Mouse (Mus musculus): ENCODE results near the gene D930048N14Rik.
"Not testable (repeated sequence)": the region's sequence is repeated elsewhere in the genome, so short reads cannot be mapped to it uniquely, and the experiment has no call there.

The D930048N14Rik gene

GRCm38 (mm10) chr11:51653736-51654135, 3.0 kb downstream of the D930048N14Rik start:
- DNase-seq (ENCODE audit: low spot score) = no peak

GRCm38 (mm10) chr11:51654891-51655290, 4.1 kb downstream of the D930048N14Rik start:
- no peak for DNase-seq (ENCODE audit: low spot score)

- DNase-seq (ENCODE audit: low spot score) = peak; percentile 15
These were observed 6.2 kb downstream of the D930048N14Rik start for GRCm38 (mm10) chr11:51656798-51657521.

GRCm38 (mm10) chr11:51658291-51658690, 7.5 kb downstream of the D930048N14Rik start:
- DNase-seq (ENCODE audit: low spot score) = no peak

DNA sequence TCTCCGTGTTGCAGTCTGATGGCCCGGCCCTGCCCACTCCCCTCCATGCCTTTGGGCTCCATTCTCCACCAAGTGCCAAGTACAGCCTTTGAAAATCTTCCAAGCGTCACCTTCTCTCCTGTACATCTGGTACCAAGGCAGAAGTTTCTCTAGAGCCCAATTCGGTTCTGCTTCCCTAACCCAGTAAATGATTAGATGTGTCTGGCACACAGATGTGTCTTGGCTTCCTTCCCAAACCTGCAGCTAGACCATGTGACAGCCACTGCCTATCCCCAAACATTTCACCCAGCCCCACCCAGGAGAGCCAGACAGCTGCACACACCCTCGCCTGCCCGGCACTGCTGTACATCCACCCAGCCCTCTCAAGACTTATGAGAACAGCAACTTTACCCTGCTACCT, 8.0 kb downstream of the D930048N14Rik start:
- DNase-seq (ENCODE audit: low spot score) = no peak

DNA sequence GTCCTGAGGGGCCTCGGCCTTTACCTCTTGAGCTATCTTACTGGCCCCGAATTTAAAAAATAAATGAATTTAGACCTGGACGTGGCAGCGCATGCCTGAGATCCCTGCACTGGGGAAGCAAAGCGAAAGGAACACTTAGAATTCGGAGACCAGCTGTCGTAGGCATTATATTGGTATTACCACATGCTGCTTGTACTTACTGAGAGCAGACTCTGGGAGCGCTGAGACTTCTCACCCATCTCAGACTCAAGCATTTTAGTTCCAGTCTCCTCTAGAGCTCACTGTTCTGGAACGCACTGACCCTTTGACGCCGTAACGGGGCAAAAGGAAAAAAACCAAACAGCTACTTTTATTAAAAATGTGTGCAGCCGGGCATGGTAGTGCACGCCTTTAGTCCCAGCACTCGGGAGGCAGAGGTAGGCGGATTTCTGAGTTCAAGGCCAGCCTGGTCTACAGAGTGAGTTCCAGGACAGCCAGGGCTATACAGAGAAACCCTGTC, 11.2 kb downstream of the D930048N14Rik start:
- DNase-seq (ENCODE audit: low spot score) = no peak

GRCm38 (mm10) chr11:51662632-51663031, 11.9 kb downstream of the D930048N14Rik start:
- DNase-seq (ENCODE audit: low spot score) = no peak

GRCm38 (mm10) chr11:51664747-51665146, 14.0 kb downstream of the D930048N14Rik start:
- not testable (repeated sequence) for DNase-seq (ENCODE audit: low spot score)

DNA sequence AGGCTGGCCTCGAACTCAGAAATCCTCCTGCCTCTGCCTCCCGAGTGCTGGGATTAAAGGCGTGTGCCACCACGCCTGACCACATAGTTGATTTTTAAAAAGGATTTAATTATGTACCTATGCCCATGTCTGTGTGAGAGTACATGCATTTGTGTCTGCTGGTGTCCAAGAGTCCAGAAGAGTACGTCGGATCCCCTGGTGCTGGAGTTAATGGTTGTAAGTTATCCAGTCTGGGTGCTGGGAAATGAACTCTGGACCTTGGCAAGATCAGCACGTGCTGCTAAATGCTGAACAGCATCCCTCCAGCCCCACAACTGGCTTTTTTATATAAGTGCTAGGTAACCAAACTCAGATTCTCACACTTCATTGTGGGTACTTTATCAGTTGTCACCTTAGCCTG, 20.1 kb downstream of the D930048N14Rik start:
- no peak for DNase-seq (ENCODE audit: low spot score)

- no peak for DNase-seq (ENCODE audit: low spot score)
These were observed 20.6 kb downstream of the D930048N14Rik start for GRCm38 (mm10) chr11:51671376-51671775.

DNA sequence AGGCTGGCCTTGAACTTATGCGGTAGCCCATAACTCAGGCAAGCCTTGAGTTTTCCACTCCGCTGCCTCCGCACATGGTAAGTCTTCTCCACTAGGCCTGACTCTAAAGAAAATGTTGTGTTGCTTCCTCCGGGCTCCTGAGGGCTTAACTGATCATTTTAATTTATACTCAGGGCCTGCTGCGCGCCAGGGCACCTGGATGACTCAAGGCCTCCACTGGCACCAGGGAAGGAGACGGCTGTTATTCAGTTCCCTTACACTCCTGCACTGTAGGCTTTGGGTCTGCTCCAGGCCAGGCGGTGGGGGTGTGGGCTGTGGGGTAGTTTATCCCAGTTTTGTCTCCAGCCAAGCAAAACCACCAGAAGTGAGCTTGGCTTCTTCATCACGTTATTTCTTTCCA, 22.5 kb downstream of the D930048N14Rik start:
- DNase-seq (ENCODE audit: low spot score) = no peak

DNA sequence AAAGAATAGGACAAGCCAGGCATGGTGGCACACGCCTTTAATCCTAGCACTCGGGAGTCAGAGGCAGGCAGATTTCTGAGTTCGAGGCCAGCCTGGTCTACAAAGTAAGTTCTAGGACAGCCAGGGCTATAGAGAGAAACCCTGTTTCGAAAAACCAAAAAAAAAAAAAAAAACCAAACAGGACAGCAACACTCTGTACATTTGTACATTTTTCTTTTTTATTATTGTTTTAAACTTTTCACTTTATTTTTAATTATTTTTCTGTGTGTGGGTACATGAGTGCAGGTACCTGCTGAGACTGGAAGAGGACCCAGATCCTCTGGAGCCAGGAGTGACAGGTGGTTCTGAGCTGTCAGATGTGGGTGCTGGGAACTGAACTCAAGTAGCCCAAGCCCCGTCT, 24.6 kb downstream of the D930048N14Rik start:
- no peak for DNase-seq (ENCODE audit: low spot score)

- no peak for DNase-seq (ENCODE audit: low spot score)
These were observed 27.1 kb downstream of the D930048N14Rik start for GRCm38 (mm10) chr11:51677737-51678418.

GRCm38 (mm10) chr11:51679466-51679865, 28.7 kb downstream of the D930048N14Rik start:
- no peak for DNase-seq (ENCODE audit: low spot score)

DNA sequence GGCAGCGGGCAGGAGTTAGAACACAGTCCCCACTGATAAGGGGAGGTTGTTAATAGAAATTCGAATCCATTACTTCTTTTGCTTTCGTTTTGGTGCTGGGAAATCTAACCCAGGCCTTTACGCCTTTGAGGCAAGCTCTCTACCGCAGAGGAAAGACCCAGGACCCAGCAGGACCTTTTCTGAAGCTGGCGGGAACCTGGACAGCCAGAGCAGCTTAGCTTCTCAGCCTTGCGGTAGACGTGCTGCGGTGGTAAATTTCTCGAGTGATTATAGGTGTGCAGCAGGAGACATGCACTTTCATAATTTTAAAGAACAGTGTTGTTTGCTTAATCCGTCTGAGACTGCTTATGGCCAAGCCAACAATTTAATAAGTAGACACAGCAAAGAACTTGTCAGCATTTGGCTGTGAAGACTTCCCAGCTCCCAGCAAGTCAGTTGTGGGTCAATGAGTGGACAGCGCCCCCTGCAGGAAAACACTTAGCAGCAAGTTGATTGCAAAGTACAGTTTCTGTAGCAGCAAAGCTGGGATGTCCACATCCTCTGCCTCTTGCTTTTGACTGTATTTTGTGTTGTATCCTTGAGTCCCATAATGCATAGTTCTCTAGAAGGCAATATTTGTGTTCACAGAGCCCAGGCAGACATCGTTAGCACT, 30.7 kb downstream of the D930048N14Rik start:
- DNase-seq (ENCODE audit: low spot score) = peak; percentile 90

GRCm38 (mm10) chr11:51681976-51682374, 31.2 kb downstream of the D930048N14Rik start:
- peak; percentile 8 for DNase-seq (ENCODE audit: low spot score)

DNA sequence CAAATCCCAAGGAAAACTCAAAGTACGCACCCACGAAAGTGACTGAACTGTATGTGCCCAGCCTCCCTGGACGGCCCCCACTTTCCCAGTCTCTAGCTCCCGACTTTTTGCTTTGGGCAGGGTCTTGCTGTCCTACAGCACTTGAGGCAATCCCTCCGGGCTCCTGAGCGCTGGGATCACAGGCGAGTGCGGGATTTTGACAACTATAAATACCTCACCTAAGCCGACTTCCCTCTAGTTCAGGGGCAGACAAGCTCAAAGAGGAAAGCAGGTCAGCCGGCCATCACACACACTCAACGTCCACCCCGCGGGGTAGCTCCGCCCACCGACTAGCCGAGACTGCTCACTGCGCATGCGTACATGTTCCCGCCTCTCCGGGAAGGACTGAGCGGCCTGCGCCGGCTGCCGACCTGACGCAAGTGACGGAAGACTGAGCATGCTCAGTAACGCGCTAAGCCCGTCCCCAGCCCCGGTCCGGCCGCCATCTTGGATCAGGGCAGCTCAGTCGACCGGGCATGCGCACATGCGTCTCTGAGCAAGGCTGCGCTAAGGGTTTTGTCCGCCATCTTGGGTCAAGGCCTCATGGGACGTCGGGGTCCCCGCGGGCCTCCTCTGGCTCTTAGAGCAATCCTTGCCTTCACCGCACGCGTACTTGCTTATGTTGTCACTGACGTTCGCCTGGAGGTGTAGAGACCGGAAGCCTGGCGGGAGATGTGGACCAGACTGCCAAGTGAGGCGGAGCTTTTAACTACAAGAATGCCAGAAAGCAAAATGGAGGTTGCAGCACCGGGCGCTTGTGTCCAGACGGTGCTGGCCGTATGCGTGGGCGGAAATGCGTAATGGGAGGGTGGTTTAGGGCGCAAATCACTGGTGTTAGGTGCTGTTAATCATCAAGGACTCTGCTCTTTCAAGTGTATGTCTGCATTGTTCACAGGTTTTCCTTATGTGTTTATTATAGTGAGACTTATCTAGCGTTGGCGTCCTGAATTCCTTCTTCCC, 37.9 kb downstream of the D930048N14Rik start, which contains the start of gene 0610009B22Rik:
0610009B22Rik (minus strand) TSS at position 545 of the 999 bp plus-strand sequence.
- peak; percentile 100 for DNase-seq (ENCODE audit: low spot score)

DNA sequence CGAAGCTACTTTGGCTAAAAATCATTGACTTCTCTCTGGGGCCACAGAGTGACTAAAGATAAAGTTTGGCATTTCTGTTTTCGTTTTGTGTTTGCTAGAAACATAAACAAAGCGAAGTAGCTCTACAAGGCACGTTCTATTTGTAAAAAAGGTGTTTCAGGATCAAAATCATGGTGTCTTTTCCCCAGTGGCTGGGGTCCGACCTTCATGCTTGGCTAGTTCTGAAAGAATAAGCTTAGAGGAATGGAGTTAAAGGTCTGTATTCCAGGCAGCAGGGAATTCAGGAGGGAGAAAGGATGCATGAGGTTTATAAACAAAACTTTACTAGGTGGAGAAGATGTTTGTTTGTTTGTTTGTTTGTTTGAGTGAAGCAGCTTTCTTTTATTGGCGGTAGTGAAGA, 38.6 kb downstream of the D930048N14Rik start:
- no peak for DNase-seq (ENCODE audit: low spot score)

- not testable (repeated sequence) for DNase-seq (ENCODE audit: low spot score)
These were observed 39.8 kb downstream of the D930048N14Rik start for GRCm38 (mm10) chr11:51690597-51690996.

- DNase-seq (ENCODE audit: low spot score) = no peak
These were observed 44.2 kb downstream of the D930048N14Rik start for GRCm38 (mm10) chr11:51694984-51695383.

- DNase-seq (ENCODE audit: low spot score) = no peak
These were observed 52.1 kb downstream of the D930048N14Rik start for GRCm38 (mm10) chr11:51702831-51703230.

All from embryo, embryonic 10 days (tissue).